Mouse (Mus musculus) kidney, embryonic 15.5 days (tissue): ENCODE results near the gene Tmem259. TPM values are rescaled to one million over a fixed set of nuclear protein-coding genes. Genes with fewer than 3 reads are reported as not detected.

Experiments
- ATAC-seq: fragments of 200-750 bp; cut with Nextera tagmentation; replicated peaks from 2 replicates; pipeline ENCODE4 v1.8.0; 2017; ENCODE audit warnings: moderate TSS enrichment; ENCODE audit not compliant: low FRiP score
- H3K27ac ChIP-seq: fragments of 300-500 bp; sonication (generic); 2 replicates; pipeline ENCODE4 v1.5.1; 2015; ENCODE audit warnings: mild to moderate bottlenecking, inconsistent platforms
- H3K27me3 ChIP-seq: fragments of 300-500 bp; sonication (generic); 2 replicates; pipeline ENCODE4 v1.6.1; 2015; ENCODE audit warnings: inconsistent platforms
- H3K36me3 ChIP-seq: fragments of 300-500 bp; sonication (generic); 2 replicates; pipeline ENCODE4 v1.6.1; 2015; ENCODE audit warnings: inconsistent platforms
- H3K4me1 ChIP-seq: fragments of 300-500 bp; sonication (generic); 2 replicates; pipeline ENCODE4 v1.6.1; 2015; ENCODE audit warnings: inconsistent platforms
- H3K4me2 ChIP-seq: fragments of 300-500 bp; sonication (generic); 2 replicates; pipeline ENCODE4 v1.6.1; 2015; ENCODE audit warnings: moderate library complexity, mild to moderate bottlenecking, inconsistent platforms
- H3K4me3 ChIP-seq: fragments of 300-500 bp; sonication (generic); replicated peaks from 2 replicates; pipeline ENCODE4 v1.5.1; 2015; ENCODE audit warnings: mild to moderate bottlenecking, inconsistent platforms
- H3K9ac ChIP-seq: fragments of 300-500 bp; sonication (generic); 2 replicates; pipeline ENCODE4 v1.6.1; 2015; ENCODE audit warnings: mild to moderate bottlenecking, inconsistent platforms
- H3K9me3 ChIP-seq: fragments of 300-500 bp; sonication (generic); replicated peaks from 2 replicates; pipeline ENCODE4 v1.6.1; 2016; ENCODE audit warnings: inconsistent platforms
- WGBS: fragments of 180-500 bp; shearing (Covaris S2); methylation state at CpG from one replicate; pipeline ENCODE4 v1.1.7; 2015; ENCODE audit warnings: mixed read lengths; 5-methylcytosine and 5-hydroxymethylcytosine counted together
- polyA plus RNA-seq: library from polyadenylated mRNA; unstranded; fragments of >200 nt; fragmentation: Nextera tagmentation; extraction: Ambion mirVana; gene quantifications from 2 replicates; pipeline ENCODE4 v1.2.1, GENCODE M21; 2015

The Tmem259 gene
- polyA plus RNA-seq, 1 experiment from 2014 or later = 17.5 TPM

- no peaks in the 10 kb centered on the region for H3K9me3 ChIP-seq
- ATAC-seq = no peak
- no peak overlapping the region for H3K27ac ChIP-seq
- WGBS = 94% methylated on average over 8 of the region's 8 CpGs
- H3K4me1 ChIP-seq = peaks cover 28% of the 10 kb centered on the region
- no peak overlapping the region for H3K4me3 ChIP-seq
- H3K36me3 ChIP-seq = peaks cover 7% of the 10 kb centered on the region; the same call in 1 of the 2 replicates
- peaks cover 1% of the 10 kb centered on the region; the same call in 1 of the 2 replicates for H3K27me3 ChIP-seq
- no peak overlapping the region for H3K9ac ChIP-seq
- no peak overlapping the region for H3K4me2 ChIP-seq
These were observed 38.7 kb upstream of the Tmem259 start for GRCm38 (mm10) chr10:80022806-80023205.

GRCm38 (mm10) chr10:80022164-80022563, 38.0 kb upstream of the Tmem259 start:
- Histone ChIP-seq H3K9me3 (no peaks in the 10 kb centered on the region), H3K4me1 (peaks cover 28% of the 10 kb centered on the region), H3K4me3 (no peak overlapping the region), H3K27me3 (peaks cover 4% of the 10 kb centered on the region; the same call in 1 of the 2 replicates), H3K27ac (no peak overlapping the region), H3K36me3 (0 out of 2 replicates have a peak, but pooled peaks cover 4% of the 10 kb centered on the region), H3K9ac (no peak overlapping the region), H3K4me2 (no peak overlapping the region)
- 92% methylated on average over 12 of the region's 12 CpGs for WGBS
- no peak for ATAC-seq

GRCm38 (mm10) chr10:80021320-80021641, 37.2 kb upstream of the Tmem259 start:
- no peak overlapping the region for H3K27ac ChIP-seq
- H3K4me3 ChIP-seq = no peak overlapping the region
- WGBS = 89% methylated on average over 13 of the region's 13 CpGs
- ATAC-seq = no peak
- H3K36me3 ChIP-seq = no peaks in the 10 kb centered on the region
- H3K9ac ChIP-seq = no peak overlapping the region
- H3K9me3 ChIP-seq = no peaks in the 10 kb centered on the region
- no peak overlapping the region for H3K4me2 ChIP-seq
- H3K4me1 ChIP-seq = peaks cover 28% of the 10 kb centered on the region
- H3K27me3 ChIP-seq = peaks cover 4% of the 10 kb centered on the region; the same call in 1 of the 2 replicates

- H3K36me3 ChIP-seq = no peaks in the 10 kb centered on the region
- no peak for ATAC-seq
- H3K27me3 ChIP-seq = peaks cover 8% of the 10 kb centered on the region
- no peaks in the 10 kb centered on the region for H3K9me3 ChIP-seq
- WGBS = 82% methylated on average over 18 of the region's 18 CpGs
- H3K4me1 ChIP-seq = peaks cover 24% of the 10 kb centered on the region
- no peak overlapping the region for H3K27ac ChIP-seq
- H3K4me3 ChIP-seq = peak overlapping the region; percentile 42
- peak overlapping the region; percentile 62 for H3K4me2 ChIP-seq
- H3K9ac ChIP-seq = no peak overlapping the region
These were observed 36.6 kb upstream of the Tmem259 start for GRCm38 (mm10) chr10:80020603-80021319.

GRCm38 (mm10) chr10:80020191-80020590, 36.1 kb upstream of the Tmem259 start:
- peaks cover 13% of the 10 kb centered on the region for H3K27me3 ChIP-seq
- H3K36me3 ChIP-seq = no peaks in the 10 kb centered on the region
- WGBS = 38% methylated on average over 11 of the region's 11 CpGs
- peak overlapping the region; percentile 62 for H3K4me2 ChIP-seq
- H3K4me1 ChIP-seq = peaks cover 23% of the 10 kb centered on the region
- H3K27ac ChIP-seq = peak overlapping the region; percentile 75
- peak overlapping the region; percentile 42 for H3K4me3 ChIP-seq
- peak overlapping the region; percentile 33; the same call in 1 of the 2 replicates for H3K9ac ChIP-seq
- ATAC-seq = no peak
- H3K9me3 ChIP-seq = no peaks in the 10 kb centered on the region

GRCm38 (mm10) chr10:80019471-80020131, 35.5 kb upstream of the Tmem259 start:
- Histone ChIP-seq H3K27ac (peak overlapping the region; percentile 77), H3K9me3 (no peaks in the 10 kb centered on the region), H3K4me1 (peaks cover 24% of the 10 kb centered on the region), H3K27me3 (peaks cover 19% of the 10 kb centered on the region), H3K9ac (peak overlapping the region; percentile 33; the same call in 1 of the 2 replicates), H3K36me3 (no peaks in the 10 kb centered on the region), H3K4me3 (peak overlapping the region; percentile 42), H3K4me2 (peak overlapping the region; percentile 62)
- ATAC-seq = peak; percentile 74
- WGBS = 13% methylated on average over 20 of the region's 20 CpGs

- 0 out of 2 replicates have a peak overlapping the region, but pooled peaks have one; percentile 33 for H3K9ac ChIP-seq
- H3K27ac ChIP-seq = peak overlapping the region; percentile 77
- H3K36me3 ChIP-seq = no peaks in the 10 kb centered on the region
- peak overlapping the region; percentile 62 for H3K4me2 ChIP-seq
- H3K9me3 ChIP-seq = no peaks in the 10 kb centered on the region
- H3K27me3 ChIP-seq = peaks cover 27% of the 10 kb centered on the region
- WGBS = 4% methylated on average over 15 of the region's 15 CpGs
- peak; percentile 65 for ATAC-seq
- peak overlapping the region; percentile 42 for H3K4me3 ChIP-seq
- H3K4me1 ChIP-seq = peaks cover 31% of the 10 kb centered on the region
These were observed 34.7 kb upstream of the Tmem259 start for GRCm38 (mm10) chr10:80018739-80019297.

- WGBS = 84% methylated on average over 14 of the region's 14 CpGs
- Histone ChIP-seq H3K9ac (no peak overlapping the region), H3K9me3 (no peaks in the 10 kb centered on the region), H3K4me3 (no peak overlapping the region), H3K4me1 (peaks cover 36% of the 10 kb centered on the region), H3K27me3 (peaks cover 38% of the 10 kb centered on the region), H3K4me2 (no peak overlapping the region), H3K27ac (0 out of 2 replicates have a peak overlapping the region, but pooled peaks have one; percentile 2), H3K36me3 (no peaks in the 10 kb centered on the region)
- ATAC-seq = no peak
These were observed 33.6 kb upstream of the Tmem259 start for GRCm38 (mm10) chr10:80017771-80018170.

- Histone ChIP-seq H3K4me1 (peaks cover 36% of the 10 kb centered on the region), H3K27me3 (peaks cover 42% of the 10 kb centered on the region), H3K36me3 (no peaks in the 10 kb centered on the region), H3K9ac (no peak overlapping the region), H3K4me3 (no peak overlapping the region), H3K27ac (no peak overlapping the region), H3K4me2 (no peak overlapping the region), H3K9me3 (no peaks in the 10 kb centered on the region)
- ATAC-seq = no peak
- 74% methylated on average over 3 of the region's 3 CpGs for WGBS
These were observed 33.2 kb upstream of the Tmem259 start for GRCm38 (mm10) chr10:80017361-80017760.

GRCm38 (mm10) chr10:80016931-80017330, 32.8 kb upstream of the Tmem259 start:
- Histone ChIP-seq H3K4me2 (no peak overlapping the region), H3K27me3 (peaks cover 46% of the 10 kb centered on the region), H3K4me1 (peaks cover 36% of the 10 kb centered on the region), H3K9ac (no peak overlapping the region), H3K36me3 (0 out of 2 replicates have a peak, but pooled peaks cover under 1% of the 10 kb centered on the region), H3K27ac (no peak overlapping the region), H3K4me3 (no peak overlapping the region; the same call in 1 of the 2 replicates), H3K9me3 (no peaks in the 10 kb centered on the region)
- no peak for ATAC-seq
- WGBS = 84% methylated on average over 10 of the region's 10 CpGs

- WGBS = 69% methylated on average over 11 of the region's 11 CpGs
- Histone ChIP-seq H3K9me3 (no peaks in the 10 kb centered on the region), H3K4me2 (no peak within 1 kb of the TSS), H3K9ac (no peak within 1 kb of the TSS), H3K27ac (no peak within 1 kb of the TSS), H3K4me3 (no peak within 1 kb of the TSS; the same call in 1 of the 2 replicates), H3K27me3 (peaks cover 50% of the 10 kb centered on the region), H3K36me3 (peaks cover 4% of the 10 kb centered on the region), H3K4me1 (peaks cover 36% of the 10 kb centered on the region)
- ATAC-seq = no peak
These were observed 32.4 kb upstream of the Tmem259 start, which contains the start of gene Arhgap45 for GRCm38 (mm10) chr10:80016511-80016910. Gene Arhgap45 (plus strand): TSS chr10:80016653.

- WGBS = 74% methylated on average over 10 of the region's 10 CpGs
- H3K36me3 ChIP-seq = peaks cover 13% of the 10 kb centered on the region
- no peak overlapping the region for H3K9ac ChIP-seq
- H3K9me3 ChIP-seq = peaks cover 3% of the 10 kb centered on the region; the same call in 1 of the 2 replicates
- H3K27me3 ChIP-seq = peaks cover 50% of the 10 kb centered on the region
- no peak for ATAC-seq
- H3K27ac ChIP-seq = no peak overlapping the region
- peaks cover 34% of the 10 kb centered on the region for H3K4me1 ChIP-seq
- H3K4me3 ChIP-seq = no peak overlapping the region
- no peak overlapping the region for H3K4me2 ChIP-seq
These were observed 31.5 kb upstream of the Tmem259 start for GRCm38 (mm10) chr10:80015583-80015982.
